Mouse (Mus musculus) adrenal gland, adult 2 months (tissue): Measurements from ENCODE around the gene Serpina3b. TPM values are rescaled to one million over a fixed set of nuclear protein-coding genes. Genes with fewer than 3 reads are reported as not detected.
"Not testable (repeated sequence)": the region's sequence is repeated elsewhere in the genome, so short reads cannot be mapped to it uniquely, and the experiment has no call there.

ENCODE experiments used
- DNase-seq: peaks from one replicate; pipeline ENCODE4 v3.0.0; 2021
- long read RNA-seq: library from polyadenylated mRNA; stranded (forward); transcript quantifications from one replicate; pipeline ENCODE4 v2.0.0, GENCODE M21; 2021
- polyA plus RNA-seq: library from polyadenylated mRNA; depleted of rRNA; stranded (reverse); fragments of >200 nt; gene quantifications from 2 replicates; pipeline ENCODE4 v1.2.3, GENCODE M21; 2012; rRNA removed
- total RNA-seq, 2 experiments: library from RNA; stranded (reverse); gene quantifications; 2 replicates each; pipeline ENCODE4 v1.2.3; 2021

Serpina3b gene
- total RNA-seq: 1 to 10 TPM in 1 of 2 experiments, not detected in 1; 1.7 TPM
- 0.35 TPM in 1 of 2 replicates, not detected in the other for polyA plus RNA-seq
- long read RNA-seq: 0 reads

- no peak for DNase-seq
Observed at GRCm38 (mm10) chr12:104127696-104128095, at the start of gene Serpina3b. Serpina3b (plus strand) TSS chr12:104127996.

- no peak for DNase-seq
Observed at GRCm38 (mm10) chr12:104090119-104090518, 37.7 kb upstream of the Serpina3b start.

- no peak for DNase-seq
Observed at GRCm38 (mm10) chr12:104091303-104091702, 36.5 kb upstream of the Serpina3b start.

- DNase-seq: peak; percentile 11
Observed at GRCm38 (mm10) chr12:104100768-104101167, 27.0 kb upstream of the Serpina3b start, which contains the start of gene Serpina5. Serpina5 (plus strand) TSS chr12:104101113.

DNA sequence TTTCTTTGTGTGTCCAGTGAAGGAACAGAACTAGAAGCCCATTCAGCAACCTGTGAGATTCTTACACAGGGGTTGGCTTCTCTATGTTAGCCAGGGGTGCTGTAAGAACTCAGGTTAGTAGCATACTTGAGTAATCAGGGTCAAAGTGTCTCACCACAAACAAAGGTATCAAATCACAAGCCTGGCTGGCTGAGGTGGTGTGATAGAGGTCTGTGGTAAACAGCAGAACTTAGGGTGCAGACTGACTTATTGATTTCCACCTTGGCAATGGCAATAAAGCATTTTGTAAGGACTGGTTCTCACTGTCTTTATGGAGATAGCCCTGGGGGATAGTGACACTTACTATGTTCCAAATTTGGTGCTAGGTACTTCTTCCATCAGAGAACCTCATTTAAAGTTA lies 21.9 kb upstream of the Serpina3b start:
- no peak for DNase-seq

DNA sequence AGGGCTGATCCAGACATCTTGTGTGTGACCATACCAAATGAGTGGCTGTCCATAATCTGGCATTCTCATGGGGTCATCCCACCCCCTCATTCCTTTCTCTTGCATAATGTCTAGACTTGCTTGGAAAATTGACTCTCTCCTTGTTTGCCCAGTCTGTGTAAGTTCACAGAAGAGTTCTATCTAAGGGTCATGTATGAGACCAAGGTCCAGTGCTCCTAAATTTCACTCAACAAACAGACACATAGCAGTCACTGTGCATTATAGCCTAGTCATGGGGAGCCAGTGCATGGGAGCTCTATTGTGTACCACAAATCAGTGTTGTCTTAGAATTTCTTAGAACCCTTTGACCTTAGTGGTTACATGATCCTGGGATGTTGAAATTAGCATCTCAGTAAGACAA lies 20.9 kb upstream of the Serpina3b start:
- DNase-seq: no peak

GRCm38 (mm10) chr12:104108507-104108906 lies 19.3 kb upstream of the Serpina3b start:
- DNase-seq: no peak

DNA sequence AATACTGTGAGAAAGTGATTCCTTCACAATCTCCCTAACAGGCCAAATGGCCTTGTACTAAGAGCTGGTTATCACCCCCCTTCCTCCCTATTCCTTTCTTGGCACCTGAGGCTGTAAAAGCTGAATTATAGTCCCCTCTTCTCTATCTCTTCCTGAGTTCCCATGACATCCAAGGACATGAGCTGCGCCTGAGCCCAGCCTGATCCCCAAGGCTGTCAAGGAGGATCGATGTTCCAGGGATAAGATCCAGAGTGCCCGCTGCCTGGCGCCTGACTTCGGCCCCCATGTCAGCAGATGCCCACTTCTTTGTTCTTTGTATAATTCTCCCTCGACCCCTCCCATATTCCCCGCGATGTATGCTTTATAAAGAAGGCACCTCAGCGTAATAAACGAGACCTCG lies 15.5 kb upstream of the Serpina3b start, which contains the start of gene Serpina3a:
Gene Serpina3a, plus strand, starts transcription at position 392 of the 400 bp plus-strand sequence.
- DNase-seq: not testable (repeated sequence)

DNA sequence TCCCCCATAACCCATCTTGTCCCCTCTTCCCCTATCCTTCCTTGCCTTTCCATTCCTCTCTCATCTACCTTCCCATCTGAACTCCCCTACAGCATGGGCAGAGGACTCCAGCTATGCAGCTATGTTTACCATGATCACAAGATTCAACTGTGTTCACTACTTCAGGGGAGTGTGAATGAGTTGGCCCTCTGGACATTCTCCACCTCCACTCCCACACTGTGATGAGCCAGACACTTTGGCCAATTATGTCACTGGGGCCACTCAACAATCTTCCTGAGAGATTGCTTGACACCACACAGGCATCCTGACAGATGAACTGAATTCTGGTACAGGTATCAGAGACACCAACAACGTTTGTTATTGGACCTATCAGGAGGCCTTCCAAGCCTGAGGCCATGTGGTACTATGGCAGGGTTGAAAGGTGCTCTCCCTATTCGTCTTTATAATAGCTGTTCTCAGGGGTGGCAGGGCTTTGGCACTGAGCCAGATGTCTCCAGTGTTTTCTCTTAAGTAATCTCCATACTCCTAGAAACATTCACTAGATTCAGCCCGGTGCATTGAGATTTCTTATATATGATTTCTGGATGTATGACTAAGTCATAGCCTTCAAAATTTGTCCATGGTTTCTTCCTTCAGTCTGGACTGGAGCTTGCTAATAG lies 12.7 kb upstream of the Serpina3b start:
- DNase-seq: no peak

- DNase-seq: no peak
Observed at GRCm38 (mm10) chr12:104123097-104123496, 4.7 kb upstream of the Serpina3b start.

DNA sequence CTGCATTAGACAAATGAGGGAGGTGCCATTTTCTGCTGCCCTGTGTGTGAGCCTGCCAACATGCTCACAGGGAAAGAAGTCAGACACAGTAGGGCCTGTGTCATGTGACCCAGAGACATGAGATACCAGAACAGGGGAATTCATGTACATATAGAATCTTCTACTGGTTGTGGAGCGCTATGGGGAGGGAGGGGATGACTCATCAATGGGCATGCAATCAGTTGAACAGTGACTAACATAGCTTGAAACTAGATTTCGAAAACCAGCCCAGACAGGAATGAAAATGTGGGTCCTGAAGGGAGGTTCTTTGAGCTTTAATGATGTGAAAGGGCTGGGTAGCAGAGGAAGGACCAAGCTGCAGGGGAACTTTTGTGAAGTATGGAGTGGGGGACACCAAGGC lies 3.8 kb upstream of the Serpina3b start:
- DNase-seq: peak; percentile 18

DNA sequence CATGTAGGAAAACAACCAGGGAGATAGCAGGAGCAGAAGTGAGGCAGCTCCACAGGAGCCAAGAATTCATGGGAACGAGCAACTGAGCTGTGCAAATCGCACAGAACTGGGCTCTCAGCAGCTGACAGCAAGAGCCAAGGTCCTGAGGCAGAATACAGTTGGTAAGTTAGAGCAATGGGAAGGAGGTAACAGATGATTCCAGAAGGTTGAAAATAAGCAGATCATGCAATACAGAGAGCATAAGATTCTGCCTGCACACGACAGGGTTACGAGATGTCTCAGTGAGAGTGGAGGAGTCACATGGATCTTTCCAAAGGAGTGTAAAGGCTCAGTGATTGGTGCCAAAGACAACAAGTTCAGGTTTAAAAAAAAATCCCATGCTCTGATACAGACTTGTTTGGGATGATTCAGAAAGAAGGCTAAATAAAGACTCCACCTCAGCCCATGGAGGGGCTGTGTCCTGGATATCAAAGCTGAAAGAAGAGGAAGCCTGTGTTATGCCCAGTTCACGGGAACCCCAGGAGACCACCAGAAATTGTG lies 2.7 kb upstream of the Serpina3b start:
- no peak for DNase-seq

DNA sequence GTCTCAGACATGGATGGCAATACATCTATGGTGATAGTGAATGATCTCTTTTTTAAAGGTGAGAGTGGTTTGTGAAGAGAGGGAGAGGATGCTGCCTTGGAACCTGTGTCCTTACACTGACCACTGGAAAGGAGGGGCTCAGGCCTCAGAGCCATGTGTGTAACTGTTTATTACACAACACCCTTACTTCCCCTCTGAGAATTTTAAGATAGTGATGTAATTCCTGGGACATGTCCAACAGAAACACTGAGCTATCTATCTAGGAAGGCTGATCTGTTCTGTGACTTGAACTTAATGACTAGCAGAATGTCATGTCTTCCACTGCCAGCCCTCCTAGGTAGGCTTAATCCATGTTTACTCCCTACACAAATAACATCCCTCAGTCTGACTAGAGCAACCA lies 3.2 kb downstream of the Serpina3b start:
- DNase-seq: no peak

DNA sequence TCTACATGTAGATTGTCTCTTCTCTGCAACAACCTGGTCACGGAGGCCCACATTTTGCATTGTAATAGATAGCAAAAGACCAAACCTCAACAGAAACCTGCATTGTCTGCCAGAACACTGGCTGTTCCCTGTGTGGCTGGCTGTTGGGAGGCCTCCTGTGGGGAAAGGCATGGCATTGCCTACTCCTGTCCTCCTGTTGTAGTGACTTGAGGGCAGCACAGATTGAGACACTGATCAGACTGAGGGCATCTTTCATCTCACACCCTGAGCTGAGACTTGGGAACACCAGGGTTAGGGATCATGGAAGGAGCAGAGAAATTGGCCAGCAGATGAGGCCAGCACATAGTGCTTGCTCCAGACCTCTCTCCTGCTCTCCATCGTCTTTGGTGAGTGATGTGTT lies 10.4 kb downstream of the Serpina3b start:
- no peak for DNase-seq

- no peak for DNase-seq
Observed at GRCm38 (mm10) chr12:104140543-104141103, 12.8 kb downstream of the Serpina3b start.

DNA sequence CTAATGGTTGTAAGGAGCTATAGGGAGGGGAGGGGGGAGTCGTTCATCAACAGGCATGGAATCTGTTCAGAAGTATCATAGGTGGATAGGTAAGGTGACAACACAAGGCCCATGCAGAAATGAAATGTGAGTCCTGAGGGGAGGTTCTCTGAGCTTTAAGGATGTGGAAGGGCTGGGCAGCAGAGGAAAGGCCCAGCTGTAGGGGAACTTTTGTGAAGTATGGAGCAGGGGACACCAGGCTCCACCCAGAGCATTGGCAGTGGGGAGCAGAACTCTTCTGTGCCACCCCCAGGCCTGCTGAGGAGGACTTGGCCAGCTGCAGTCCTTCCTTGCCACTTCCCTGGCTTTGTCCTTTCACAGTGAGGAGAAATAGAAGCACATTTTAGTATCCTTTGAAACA lies 13.7 kb downstream of the Serpina3b start:
- DNase-seq: no peak

DNA sequence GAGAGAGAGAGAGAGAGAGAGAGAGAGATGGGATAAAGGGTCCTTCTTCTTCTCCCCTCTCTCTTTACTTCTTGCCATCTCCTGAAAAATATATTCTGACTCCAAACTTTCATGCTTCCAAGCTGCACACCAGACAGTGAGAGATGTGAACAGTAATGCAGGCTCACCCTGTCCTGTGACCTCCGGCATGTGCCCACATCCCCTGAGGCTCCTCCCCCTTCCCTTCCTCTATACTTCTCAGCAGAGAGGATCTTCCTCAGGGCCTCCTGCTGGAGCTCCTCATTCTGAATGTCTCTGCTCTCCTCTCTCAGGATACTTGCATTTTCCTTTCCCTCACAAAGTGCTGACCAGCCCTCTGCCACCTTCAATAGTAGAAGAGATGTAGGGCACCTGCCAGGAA lies 14.6 kb downstream of the Serpina3b start:
- no peak for DNase-seq

GRCm38 (mm10) chr12:104143286-104143685 lies 15.5 kb downstream of the Serpina3b start:
- no peak for DNase-seq

GRCm38 (mm10) chr12:104145571-104145970 lies 17.8 kb downstream of the Serpina3b start:
- DNase-seq: peak; percentile 43

GRCm38 (mm10) chr12:104151989-104152388 lies 24.2 kb downstream of the Serpina3b start:
- no peak for DNase-seq

DNA sequence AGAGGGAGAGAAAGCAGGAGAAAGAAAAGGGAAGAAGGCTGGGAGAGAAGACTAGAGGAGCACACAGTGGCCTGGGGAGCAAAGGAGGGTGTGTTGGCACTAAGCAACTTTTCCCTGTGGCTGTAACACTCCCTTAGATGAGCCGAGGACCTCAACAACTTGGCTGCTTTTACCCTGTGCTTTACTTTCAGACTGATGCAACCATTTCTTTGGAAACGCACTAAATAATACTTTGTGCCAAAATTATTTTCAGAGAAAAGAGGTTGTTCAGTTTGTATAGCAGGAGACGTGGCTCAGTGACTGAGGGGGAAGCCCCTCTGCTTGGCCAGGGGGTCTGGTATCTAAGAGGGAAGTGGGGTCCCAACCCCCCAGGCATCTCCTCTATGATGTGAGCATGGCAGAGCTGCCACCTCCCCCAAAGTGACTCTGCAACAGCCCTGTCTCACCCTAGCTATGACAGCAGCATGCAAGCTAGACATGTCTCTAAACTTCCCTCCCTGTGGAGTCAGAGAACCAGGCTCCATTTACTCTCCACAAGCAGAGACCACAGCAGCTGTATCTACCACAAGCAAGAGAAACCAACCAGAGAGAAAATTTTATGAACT lies 25.3 kb downstream of the Serpina3b start:
- DNase-seq: peak; percentile 21

- DNase-seq: peak; percentile 25
Observed at GRCm38 (mm10) chr12:104153656-104154055, 25.9 kb downstream of the Serpina3b start, which contains the start of gene Serpina3c. Serpina3c (minus strand) TSS chr12:104153870.

DNA sequence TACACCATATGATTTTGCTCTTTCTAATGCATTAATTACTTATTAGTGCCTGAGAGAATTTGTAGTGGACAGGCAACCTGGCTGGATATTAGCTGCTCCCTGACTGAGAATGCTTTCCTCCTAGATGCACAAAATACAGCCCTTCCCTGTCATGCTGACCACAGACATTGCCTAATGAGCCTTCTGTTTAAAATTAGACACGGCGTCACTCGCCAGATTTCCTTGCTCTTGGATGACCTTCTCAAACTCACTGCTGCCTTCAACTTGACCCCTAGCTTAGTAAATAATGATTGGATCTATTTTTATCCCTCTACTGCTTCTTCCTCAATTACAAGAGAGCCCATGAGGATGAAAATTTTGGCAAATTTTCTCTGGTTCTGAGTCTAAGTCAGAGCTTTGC lies 47.0 kb downstream of the Serpina3b start:
- DNase-seq: peak; percentile 68
